Mouse (Mus musculus) adrenal gland, postnatal 25 days (tissue): Measurements from ENCODE around the gene Aagab. TPM values are rescaled to one million over a fixed set of nuclear protein-coding genes. Genes with fewer than 3 reads are reported as not detected.

Experiments used
- DNase-seq: peaks from one replicate; pipeline ENCODE4 v3.0.0; 2021; ENCODE audit warnings: mixed read lengths
- total RNA-seq: library from RNA; stranded (reverse); gene quantifications from 2 replicates; pipeline ENCODE4 v1.2.3, GENCODE M21; 2021

Aagab gene
- total RNA-seq, 1 experiment from 2014 or later: 33.1 TPM

- DNase-seq: no peak
These were observed 4.1 kb downstream of the Aagab start for GRCm38 (mm10) chr9:63606594-63606993.

GRCm38 (mm10) chr9:63608006-63608405 lies 5.5 kb downstream of the Aagab start:
- no peak for DNase-seq

- no peak for DNase-seq
These were observed 6.8 kb downstream of the Aagab start for GRCm38 (mm10) chr9:63609246-63609645.

- no peak for DNase-seq
These were observed 7.3 kb downstream of the Aagab start for GRCm38 (mm10) chr9:63609776-63610175.

GRCm38 (mm10) chr9:63610231-63610630 lies 7.8 kb downstream of the Aagab start:
- no peak for DNase-seq

- peak; percentile 66 for DNase-seq
These were observed 8.4 kb downstream of the Aagab start for GRCm38 (mm10) chr9:63610841-63611366.

- DNase-seq: no peak
These were observed 9.5 kb downstream of the Aagab start for GRCm38 (mm10) chr9:63611967-63612366.

GRCm38 (mm10) chr9:63612565-63613515 lies 10.4 kb downstream of the Aagab start:
- no peak for DNase-seq

- no peak for DNase-seq
These were observed 11.1 kb downstream of the Aagab start for GRCm38 (mm10) chr9:63613569-63613968.

GRCm38 (mm10) chr9:63614018-63614985 lies 11.8 kb downstream of the Aagab start:
- DNase-seq: no peak

GRCm38 (mm10) chr9:63617967-63618366 lies 15.5 kb downstream of the Aagab start:
- no peak for DNase-seq

- no peak for DNase-seq
These were observed 21.6 kb downstream of the Aagab start for GRCm38 (mm10) chr9:63623895-63624569.

GRCm38 (mm10) chr9:63625090-63625756 lies 22.8 kb downstream of the Aagab start:
- no peak for DNase-seq

GRCm38 (mm10) chr9:63632045-63632444 lies 29.6 kb downstream of the Aagab start:
- no peak for DNase-seq

- DNase-seq: no peak
These were observed 30.5 kb downstream of the Aagab start for GRCm38 (mm10) chr9:63632924-63633323.

GRCm38 (mm10) chr9:63633334-63633733 lies 30.9 kb downstream of the Aagab start:
- DNase-seq: no peak

- DNase-seq: no peak
These were observed 33.7 kb downstream of the Aagab start for GRCm38 (mm10) chr9:63636113-63636512.

GRCm38 (mm10) chr9:63641983-63642646 lies 39.7 kb downstream of the Aagab start:
- no peak for DNase-seq

GRCm38 (mm10) chr9:63644011-63644410 lies 41.6 kb downstream of the Aagab start:
- DNase-seq: no peak

GRCm38 (mm10) chr9:63645084-63645483 lies 42.6 kb downstream of the Aagab start:
- no peak for DNase-seq
